Mouse (Mus musculus) mouse embryonic stem cell (cell line): ENCODE measurements around the gene Gstk1.

Experiments used
- in situ Hi-C, 2 experiments: fragments of 300-500 bp; cut with MboI; formaldehyde crosslinking; loops; 1 replicate in 1 of 2; 3 replicates in 1 of 2; pipeline ENCODE4 v1.14.3; 2019 to 2020; ENCODE audit warnings: low sequenced_read_pairs in 2 of 2, low pct_unique_long_range_greater_than_20kb in 1 of 2, mixed read lengths in 1 of 2; ENCODE audit not compliant: unreplicated experiment in 1 of 2

Gstk1 gene

GRCm38 (mm10) chr6:42245711-42246353 is at the start of gene Gstk1:
TSS of gene Gstk1 (plus strand) at chr6:42245935.
- in situ Hi-C loops, result loop anchor here in 1 of 2 experiments (25.0 kb wide), 1 partner anchor 341 kb away; the partner anchor contains the start of gene Tcaf3

GRCm38 (mm10) chr6:42197710-42198109 is 48.0 kb upstream of the Gstk1 start:
- in situ Hi-C loops, result loop anchor here in 1 of 2 experiments (25.0 kb wide), 1 partner anchor 435 kb away; no protein-coding TSS in a partner anchor

GRCm38 (mm10) chr6:42199498-42199897 is 46.2 kb upstream of the Gstk1 start:
- in situ Hi-C loops, result loop anchor here in 1 of 2 experiments (25.0 kb wide), 1 partner anchor 437 kb away; no protein-coding TSS in a partner anchor

GRCm38 (mm10) chr6:42215028-42215427 is 30.7 kb upstream of the Gstk1 start, which contains the start of gene Tas2r144:
TSS of gene Tas2r144 (plus strand) at chr6:42215328.
- in situ Hi-C loops, result no loop called here

- in situ Hi-C loops, result loop anchor here in 1 of 2 experiments (10.0 kb wide), 1 partner anchor 363 kb away; no protein-coding TSS in a partner anchor
Measured at GRCm38 (mm10) chr6:42222286-42222685, 23.4 kb upstream of the Gstk1 start.

GRCm38 (mm10) chr6:42225046-42225445 is 20.7 kb upstream of the Gstk1 start:
- in situ Hi-C loops, result loop anchor here (10.0 to 25.0 kb wide), 2 partner anchors 360 to 362 kb away; partner anchors contain the start of gene Tcaf3 (in 1 of the 2)

GRCm38 (mm10) chr6:42227240-42228101 is 18.3 kb upstream of the Gstk1 start:
- in situ Hi-C loops, result loop anchor here (10.0 to 25.0 kb wide), 2 partner anchors 357 to 360 kb away; partner anchors contain the start of gene Tcaf3 (in 1 of the 2)

GRCm38 (mm10) chr6:42229610-42230009 is 16.1 kb upstream of the Gstk1 start:
- in situ Hi-C loops, result loop anchor here (10.0 to 25.0 kb wide), 2 partner anchors 355 to 358 kb away; partner anchors contain the start of gene Tcaf3 (in 1 of the 2)

GRCm38 (mm10) chr6:42231191-42231590 is 14.5 kb upstream of the Gstk1 start:
- in situ Hi-C loops, result loop anchor here in 1 of 2 experiments (25.0 kb wide), 1 partner anchor 356 kb away; the partner anchor contains the start of gene Tcaf3

- in situ Hi-C loops, result loop anchor here in 1 of 2 experiments (25.0 kb wide), 1 partner anchor 350 kb away; the partner anchor contains the start of gene Tcaf3
Measured at GRCm38 (mm10) chr6:42237276-42237805, 8.4 kb upstream of the Gstk1 start.

- in situ Hi-C loops, result loop anchor here in 1 of 2 experiments (25.0 kb wide), 1 partner anchor 346 kb away; the partner anchor contains the start of gene Tcaf3
Measured at GRCm38 (mm10) chr6:42241311-42242045, 4.3 kb upstream of the Gstk1 start.

- in situ Hi-C loops, result loop anchor here in 1 of 2 experiments (25.0 kb wide), 1 partner anchor 340 kb away; the partner anchor contains the start of gene Tcaf3
Measured at GRCm38 (mm10) chr6:42247173-42247572, 1.4 kb downstream of the Gstk1 start.

GRCm38 (mm10) chr6:42247981-42248380 is 2.2 kb downstream of the Gstk1 start:
- in situ Hi-C loops, result loop anchor here in 1 of 2 experiments (25.0 kb wide), 1 partner anchor 339 kb away; the partner anchor contains the start of gene Tcaf3

GRCm38 (mm10) chr6:42251791-42252190 is 6.1 kb downstream of the Gstk1 start:
- in situ Hi-C loops, result no loop called here

- in situ Hi-C loops, result no loop called here
Measured at GRCm38 (mm10) chr6:42253103-42253502, 7.4 kb downstream of the Gstk1 start.

- in situ Hi-C loops, result no loop called here
Measured at GRCm38 (mm10) chr6:42257303-42257863, 11.6 kb downstream of the Gstk1 start.

GRCm38 (mm10) chr6:42260430-42260829 is 14.7 kb downstream of the Gstk1 start:
- in situ Hi-C loops, result no loop called here
